Mouse (Mus musculus): ENCODE results near the gene Mthfd1. TPM values are rescaled to one million over a fixed set of nuclear protein-coding genes. Genes with fewer than 3 reads are reported as not detected.

Gene Mthfd1
- polyA plus RNA-seq, 1 experiment from 2014 or later, result 14.9 TPM

DNA sequence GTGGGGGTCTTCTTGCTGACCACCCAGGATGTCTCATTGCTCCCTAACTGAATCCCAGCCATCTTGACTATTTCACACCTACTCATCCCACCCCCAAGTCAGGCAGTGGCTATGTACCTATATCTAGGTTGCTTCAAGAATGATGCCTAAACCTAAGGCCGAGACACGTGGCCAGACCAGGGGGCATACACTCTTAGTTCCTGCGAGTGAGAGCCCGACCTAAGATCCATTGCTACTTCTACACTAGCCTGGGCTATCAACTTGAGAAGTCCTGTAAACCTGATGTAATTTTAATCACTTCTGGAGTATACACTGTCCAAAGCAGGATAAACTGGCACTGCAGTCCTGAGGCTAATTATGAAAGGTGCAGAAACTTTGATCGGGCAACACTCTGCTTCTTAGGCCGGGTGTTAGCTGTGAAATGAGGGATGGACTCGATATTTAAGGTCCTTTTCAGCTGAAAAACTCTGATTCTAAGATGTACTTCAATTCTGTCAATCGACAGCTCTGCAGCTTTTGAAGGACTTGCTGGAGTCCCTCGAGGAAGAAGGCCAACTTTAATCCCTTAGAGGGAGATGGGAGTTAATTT is 113.2 kb downstream of the Mthfd1 start:
- H3K79me2 ChIP-seq (ENCODE audit: inconsistent target), result peaks cover 76% of the 10 kb centered on the region
- 7% methylated on average over 9 of the region's 9 CpGs for WGBS (ENCODE audit: missing documents)

DNA sequence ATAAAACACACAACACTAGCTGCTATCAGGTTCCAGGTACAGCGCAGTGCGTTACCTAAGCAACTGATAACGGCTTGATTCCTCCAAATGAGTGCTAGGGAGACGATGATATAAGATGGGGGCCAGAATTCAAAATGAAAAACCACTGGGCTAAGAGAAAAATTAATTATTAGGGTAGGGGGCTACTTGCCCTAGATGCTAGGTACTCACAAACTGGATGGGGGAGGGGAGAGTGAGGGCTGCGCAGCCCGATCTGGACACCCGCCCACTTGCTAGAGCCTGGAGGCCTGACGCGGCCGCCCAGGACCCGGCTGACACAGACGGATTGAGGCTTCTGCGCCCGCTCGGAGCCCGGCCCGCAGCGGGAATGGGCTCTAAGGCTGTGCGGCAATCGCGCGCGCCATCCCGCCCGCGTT is 113.7 kb downstream of the Mthfd1 start:
- peak overlapping the region; percentile 51 for H3K4me3 ChIP-seq (ENCODE audit: inconsistent target)
- peak overlapping the region; percentile 33 for H3K27ac ChIP-seq
- H3K36me3 ChIP-seq (ENCODE audit: inconsistent target), result no peaks in the 10 kb centered on the region
- 2% methylated on average over 26 of the region's 26 CpGs for WGBS (ENCODE audit: missing documents)
- H3K79me2 ChIP-seq (ENCODE audit: inconsistent target), result peaks cover 76% of the 10 kb centered on the region

More for the DNA sequence above, 113.2 kb downstream of the Mthfd1 start:
- no peaks in the 10 kb centered on the region for H3K36me3 ChIP-seq (ENCODE audit: inconsistent target)
- H3K27ac ChIP-seq, result peak overlapping the region; percentile 33
- peak overlapping the region; percentile 51 for H3K4me3 ChIP-seq (ENCODE audit: inconsistent target)

Other genes with a start within 250 kb of the Mthfd1 start
- not detected in 3 replicates for gene Esr2, start 78.0 kb upstream of the Mthfd1 start, polyA plus RNA-seq (2018)
- not detected in 3 replicates for gene Tex21, start 8.6 kb upstream of the Mthfd1 start, polyA plus RNA-seq (2018)
- 0.01 TPM in 1 of 3 replicates, not detected in the others for gene Akap5, start 69.6 kb downstream of the Mthfd1 start, polyA plus RNA-seq (2018)
- gene Zbtb25, start 114.3 kb downstream of the Mthfd1 start, polyA plus RNA-seq (2018), result 5.3 to 6.8 TPM (median 5.6 TPM) in 3 replicates
- 5.0 to 6.5 TPM (median 5.2 TPM) in 3 replicates for gene Zbtb1, start 115.0 kb downstream of the Mthfd1 start, polyA plus RNA-seq (2018)
- gene Hspa2, start 148.9 kb downstream of the Mthfd1 start, polyA plus RNA-seq (2018), result 4.0 to 5.0 TPM (median 4.9 TPM) in 3 replicates
- not detected in 3 replicates for gene Ppp1r36, start 162.2 kb downstream of the Mthfd1 start, polyA plus RNA-seq (2018)

Measured in macrophage (primary cell).